15 mouse cellular contexts compared by ENCODE assay signal in the genomic region with DNA sequence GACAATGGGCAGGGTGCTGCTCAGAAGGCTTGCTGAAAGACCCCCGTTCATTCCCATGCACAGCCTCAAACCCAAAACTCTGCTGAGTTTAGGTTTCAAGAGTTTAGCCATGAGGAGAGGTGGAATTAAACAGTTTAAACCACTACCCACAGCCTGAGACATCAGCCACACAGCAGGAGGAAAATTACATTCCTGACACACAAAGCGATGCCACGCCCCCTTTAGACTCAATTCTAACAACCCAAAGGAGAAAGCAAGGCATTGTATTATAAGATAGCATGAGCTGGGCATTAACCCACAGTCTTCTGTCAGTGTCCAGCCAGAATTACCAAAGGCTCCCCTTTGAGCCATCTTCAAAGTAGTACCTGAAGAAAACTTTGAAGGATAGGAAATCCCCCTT. TPM values are rescaled to one million over a fixed set of nuclear protein-coding genes. Genes with fewer than 3 reads are reported as not detected.
DNase-seq lines count a peak whose midpoint lies in the region; ATAC-seq and TF ChIP-seq lines count a peak whose summit lies in the region.
"Had no signal": no experiment of that assay in that cellular context is flagged by ENCODE, and none has a peak within 500 bp of the region (broad histone marks: within the 10 kb centered on the region; RNA-seq: fewer than 3 reads in every experiment).

No protein-coding gene starts in this region.

- H3K9me3 ChIP-seq in heart, embryonic 16.5 days (replicated peaks; ENCODE audit: control insufficient read depth, low read length), result no peaks in the 10 kb centered on the region
- H3K9me3 ChIP-seq in heart, embryonic 11.5 days (replicated peaks; ENCODE audit: control insufficient read depth, low read length), result no peaks in the 10 kb centered on the region
- H3K9me3 ChIP-seq in forebrain, embryonic 14.5 days (replicated peaks; ENCODE audit: control insufficient read depth, low read length), result no peaks in the 10 kb centered on the region
- no peaks in the 10 kb centered on the region for H3K9me3 ChIP-seq in midbrain, embryonic 10.5 days (replicated peaks)
- H3K9me3 ChIP-seq in lung, postnatal 0 days (ENCODE audit: low read length), result no peaks in the 10 kb centered on the region
- H3K9me3 ChIP-seq: embryonic facial prominence, embryonic 15.5 days; limb, embryonic 10.5 days; liver, embryonic 15.5 days had no signal

- peaks cover 38% of the 10 kb centered on the region for H3K4me1 ChIP-seq in heart, embryonic 16.5 days (ENCODE audit: control insufficient read depth, insufficient read depth, low read length)
- peaks cover 33% of the 10 kb centered on the region for H3K4me1 ChIP-seq in heart, embryonic 11.5 days (ENCODE audit: control insufficient read depth, insufficient read depth, low read length)
- H3K4me1 ChIP-seq in forebrain, embryonic 14.5 days (ENCODE audit: control insufficient read depth, insufficient read depth, low read length), result peaks cover 38% of the 10 kb centered on the region
- peaks cover 86% of the 10 kb centered on the region for H3K4me1 ChIP-seq in midbrain, embryonic 10.5 days
- H3K4me1 ChIP-seq in lung, postnatal 0 days (ENCODE audit: insufficient read depth, low read depth, low read length), result peaks cover 14% of the 10 kb centered on the region; the same call in 1 of the 2 replicates

- no peak for ATAC-seq in heart, embryonic 16.5 days (replicated peaks; ENCODE audit: extremely low read depth, insufficient read depth, low FRiP score)
- no peak for ATAC-seq in heart, embryonic 11.5 days (replicated peaks; ENCODE audit: insufficient number of reproducible peaks, low FRiP score, low TSS enrichment)
- no peak for ATAC-seq in forebrain, embryonic 14.5 days
- no peak for ATAC-seq in lung, postnatal 0 days

- peak; percentile 37 for DNase-seq in forebrain, embryonic 14.5 days (ENCODE audit: low spot score)
- no peak for DNase-seq in midbrain, embryonic 10.5 days (ENCODE audit: low spot score)
- peak; percentile 56 for DNase-seq in retina, embryonic 14.5 days (ENCODE audit: low spot score)
- DNase-seq in gastrocnemius, postnatal 25 days, result no peak
- DNase-seq in left cerebral cortex, postnatal 10 days (ENCODE audit: extremely low spot score in 1 of 2, low spot score in 2 of 2), result no peak
- no peak for DNase-seq in lung, postnatal 0 days (ENCODE audit: low spot score)
- DNase-seq: cerebellum, adult 18-20 months; heart, postnatal 10 days; kidney, adult 2 months had no signal

- no peaks in the 10 kb centered on the region for H3K36me3 ChIP-seq in heart, embryonic 16.5 days (ENCODE audit: control insufficient read depth, insufficient read depth)
- H3K36me3 ChIP-seq in heart, embryonic 11.5 days (ENCODE audit: control insufficient read depth, insufficient read depth, low read length), result no peaks in the 10 kb centered on the region
- no peaks in the 10 kb centered on the region for H3K36me3 ChIP-seq in forebrain, embryonic 14.5 days (ENCODE audit: control insufficient read depth, insufficient read depth, low read length)
- H3K36me3 ChIP-seq in midbrain, embryonic 10.5 days, result no peaks in the 10 kb centered on the region
- no peaks in the 10 kb centered on the region for H3K36me3 ChIP-seq in lung, postnatal 0 days (ENCODE audit: insufficient read depth, low read length)
- H3K36me3 ChIP-seq: embryonic facial prominence, embryonic 15.5 days; limb, embryonic 10.5 days; liver, embryonic 15.5 days had no signal

- TF ChIP-seq CTCF in lung, postnatal 0 days (IDR thresholded peaks at IDR 0.05), result no peak

- no peak overlapping the region for H3K27ac ChIP-seq in heart, embryonic 16.5 days (ENCODE audit: low read length)
- H3K27ac ChIP-seq in heart, embryonic 11.5 days (ENCODE audit: low read depth, low read length), result no peak overlapping the region
- no peak overlapping the region for H3K27ac ChIP-seq in forebrain, embryonic 14.5 days (ENCODE audit: low read depth, low read length)
- H3K27ac ChIP-seq in midbrain, embryonic 10.5 days (replicated peaks), result no peak overlapping the region
- no peak overlapping the region for H3K27ac ChIP-seq in lung, postnatal 0 days (ENCODE audit: low read length)
- H3K27ac ChIP-seq: embryonic facial prominence, embryonic 15.5 days; limb, embryonic 10.5 days; liver, embryonic 15.5 days; macrophage had no signal

- no peak overlapping the region for H3K4me2 ChIP-seq in heart, embryonic 16.5 days (ENCODE audit: low read depth, low read length)
- H3K4me2 ChIP-seq in heart, embryonic 11.5 days, result no peak overlapping the region; the same call in 1 of the 2 replicates
- peak overlapping the region; percentile 79 for H3K4me2 ChIP-seq in forebrain, embryonic 14.5 days (ENCODE audit: low read length)
- H3K4me2 ChIP-seq in lung, postnatal 0 days (replicated peaks; ENCODE audit: low read depth, low read length), result no peak overlapping the region
- H3K4me2 ChIP-seq: embryonic facial prominence, embryonic 15.5 days; liver, embryonic 15.5 days had no signal

- H3K27me3 ChIP-seq in heart, embryonic 16.5 days (ENCODE audit: control insufficient read depth, insufficient read depth, low read length), result no peaks in the 10 kb centered on the region
- H3K27me3 ChIP-seq in heart, embryonic 11.5 days (ENCODE audit: control insufficient read depth, insufficient read depth, low read length), result no peaks in the 10 kb centered on the region; the same call in 1 of the 2 replicates
- no peaks in the 10 kb centered on the region for H3K27me3 ChIP-seq in forebrain, embryonic 14.5 days (replicated peaks; ENCODE audit: control insufficient read depth, insufficient read depth, low read length)
- H3K27me3 ChIP-seq in midbrain, embryonic 10.5 days (ENCODE audit: low read depth, poor library complexity, severe bottlenecking), result no peaks in the 10 kb centered on the region
- no peaks in the 10 kb centered on the region for H3K27me3 ChIP-seq in lung, postnatal 0 days (replicated peaks; ENCODE audit: insufficient read depth, low read length)
- H3K27me3 ChIP-seq: embryonic facial prominence, embryonic 15.5 days had no signal

- intact Hi-C loops in left cerebral cortex, postnatal 10 days (cut with DNase I), result loop anchor here (5.0 kb wide), 1 partner anchor 265 kb away; no protein-coding TSS in a partner anchor

- no peak overlapping the region for H3K4me3 ChIP-seq in heart, embryonic 16.5 days (ENCODE audit: low read length)
- H3K4me3 ChIP-seq in heart, embryonic 11.5 days (ENCODE audit: low read depth, low read length), result no peak overlapping the region
- no peak overlapping the region for H3K4me3 ChIP-seq in forebrain, embryonic 14.5 days (ENCODE audit: low read depth, low read length)
- peak overlapping the region; percentile 93; the same call in 1 of the 2 replicates for H3K4me3 ChIP-seq in midbrain, embryonic 10.5 days
- no peak overlapping the region for H3K4me3 ChIP-seq in lung, postnatal 0 days (ENCODE audit: low read depth, low read length)
- H3K4me3 ChIP-seq: embryonic facial prominence, embryonic 15.5 days; limb, embryonic 10.5 days; liver, embryonic 15.5 days had no signal

- no peak for TF ChIP-seq EP300 in lung, postnatal 0 days (IDR thresholded peaks at IDR 0.05)

- 91% methylated on average over 3 of the region's 3 CpGs for WGBS in heart, embryonic 16.5 days
- 73% methylated on average over 3 of the region's 3 CpGs for WGBS in heart, embryonic 11.5 days (ENCODE audit: insufficient replicate concordance)
- WGBS in forebrain, embryonic 14.5 days, result 9% methylated on average over 3 of the region's 3 CpGs
- WGBS in midbrain, embryonic 10.5 days, result 40% methylated on average over 3 of the region's 3 CpGs
- 74% methylated on average over 3 of the region's 3 CpGs for WGBS in lung, postnatal 0 days

- 0 out of 2 replicates have a peak overlapping the region, but pooled peaks have one; percentile 6 for H3K9ac ChIP-seq in heart, embryonic 16.5 days (ENCODE audit: low read length)
- H3K9ac ChIP-seq in heart, embryonic 11.5 days (ENCODE audit: low read depth, low read length), result no peak overlapping the region
- H3K9ac ChIP-seq in forebrain, embryonic 14.5 days (ENCODE audit: low read length), result no peak overlapping the region
- no peak overlapping the region for H3K9ac ChIP-seq in lung, postnatal 0 days (replicated peaks; ENCODE audit: low read depth)
- H3K9ac ChIP-seq: embryonic facial prominence, embryonic 15.5 days; liver, embryonic 15.5 days had no signal

RNA-seq across cellular contexts. Expression of a gene that starts 3.0 kb away (rescaled TPM):
- 25.8 and 28.0 TPM in 2 replicates for polyA plus RNA-seq in heart, embryonic 16.5 days (2015; fragmentation: Nextera tagmentation; extraction: Ambion mirVana)
- polyA plus RNA-seq in heart, embryonic 11.5 days (2014; fragmentation: Nextera tagmentation; extraction: Ambion mirVana), result 23.3 and 25.0 TPM in 2 replicates
- polyA plus RNA-seq in forebrain, embryonic 14.5 days (2014; fragmentation: Nextera tagmentation; extraction: Ambion mirVana), result 25.3 and 28.5 TPM in 2 replicates
- polyA plus RNA-seq in midbrain, embryonic 10.5 days (2016; fragmentation: Nextera tagmentation; extraction: Ambion mirVana), result 17.6 and 20.5 TPM in 2 replicates
- 10 to 100 TPM; 61.5 to 64.0 TPM for total RNA-seq in gastrocnemius, postnatal 25 days (2021)
- total RNA-seq in left cerebral cortex, postnatal 10 days (2021), result 10 to 100 TPM; 70.1 to 72.8 TPM
- 14.1 and 16.6 TPM in 2 replicates for polyA plus RNA-seq in lung, postnatal 0 days (2015; fragmentation: Nextera tagmentation; extraction: Ambion mirVana)

Comparison
In these comparisons a context has a peak if more than half of its experiments do, and no peak if none do; other contexts are left out.
1. DNase-seq: peak in forebrain, embryonic 14.5 days (single experiment) and retina, embryonic 14.5 days (single experiment); none in midbrain, embryonic 10.5 days (single experiment), gastrocnemius, postnatal 25 days (single experiment), left cerebral cortex, postnatal 10 days (0 of 2) and lung, postnatal 0 days (single experiment).